Mouse (Mus musculus): ENCODE results near the gene Elf1. TPM values are rescaled to one million over a fixed set of nuclear protein-coding genes. Genes with fewer than 3 reads are reported as not detected.
"Not testable (repeated sequence)": the region's sequence is repeated elsewhere in the genome, so short reads cannot be mapped to it uniquely, and the experiment has no call there.

Gene Elf1
- total and polyA plus RNA-seq, 2 experiments: 6.4 to 13.8 TPM

DNA sequence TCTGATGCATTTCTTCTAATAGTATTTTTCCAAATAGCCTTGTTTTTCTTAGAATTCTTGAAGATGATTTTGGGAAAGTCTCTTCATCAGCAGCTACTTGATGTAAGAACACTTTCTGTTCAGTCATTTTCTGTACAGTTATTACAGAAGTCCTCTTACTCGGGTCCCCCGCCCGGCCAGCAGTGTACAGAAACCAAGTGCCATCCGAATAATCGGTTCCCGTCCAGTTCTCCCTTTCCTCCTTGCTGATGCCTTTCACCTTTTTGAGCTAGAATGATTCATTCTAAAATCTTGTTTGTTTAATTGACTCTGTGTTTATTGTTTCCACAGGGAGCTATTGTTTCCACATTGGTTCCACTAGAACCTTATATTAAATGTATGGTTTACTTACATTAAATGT is 49.8 kb downstream of the Elf1 start:
- no peaks in the 10 kb centered on the region for H3K36me3 ChIP-seq (ENCODE audit: control insufficient read depth, insufficient read depth, low read length)
- H3K4me3 ChIP-seq (ENCODE audit: insufficient read depth, low read depth, low read length): no peak overlapping the region
- WGBS: 86% methylated on average over 6 of the region's 6 CpGs
- no peak overlapping the region for H3K9ac ChIP-seq (ENCODE audit: low read depth, low read length)
- peaks cover 35% of the 10 kb centered on the region; the same call in 1 of the 2 replicates for H3K79me2 ChIP-seq (ENCODE audit: control insufficient read depth, insufficient read depth, low read length)
- peaks cover 8% of the 10 kb centered on the region; the same call in 1 of the 2 replicates for H3K4me1 ChIP-seq (ENCODE audit: control insufficient read depth, insufficient read depth, low read length)
- no peak overlapping the region for H3K27ac ChIP-seq (replicated peaks; ENCODE audit: insufficient read depth, low read depth, low read length)
- no peaks in the 10 kb centered on the region for H3K27me3 ChIP-seq (ENCODE audit: control insufficient read depth, insufficient read depth, low read length)
- DNase-seq (ENCODE audit: extremely low read depth, low read depth, low spot score): no peak
- TF ChIP-seq POLR2A (IDR thresholded peaks at IDR 0.05; ENCODE audit: extremely low read depth, insufficient read depth, low read length): no peak

DNA sequence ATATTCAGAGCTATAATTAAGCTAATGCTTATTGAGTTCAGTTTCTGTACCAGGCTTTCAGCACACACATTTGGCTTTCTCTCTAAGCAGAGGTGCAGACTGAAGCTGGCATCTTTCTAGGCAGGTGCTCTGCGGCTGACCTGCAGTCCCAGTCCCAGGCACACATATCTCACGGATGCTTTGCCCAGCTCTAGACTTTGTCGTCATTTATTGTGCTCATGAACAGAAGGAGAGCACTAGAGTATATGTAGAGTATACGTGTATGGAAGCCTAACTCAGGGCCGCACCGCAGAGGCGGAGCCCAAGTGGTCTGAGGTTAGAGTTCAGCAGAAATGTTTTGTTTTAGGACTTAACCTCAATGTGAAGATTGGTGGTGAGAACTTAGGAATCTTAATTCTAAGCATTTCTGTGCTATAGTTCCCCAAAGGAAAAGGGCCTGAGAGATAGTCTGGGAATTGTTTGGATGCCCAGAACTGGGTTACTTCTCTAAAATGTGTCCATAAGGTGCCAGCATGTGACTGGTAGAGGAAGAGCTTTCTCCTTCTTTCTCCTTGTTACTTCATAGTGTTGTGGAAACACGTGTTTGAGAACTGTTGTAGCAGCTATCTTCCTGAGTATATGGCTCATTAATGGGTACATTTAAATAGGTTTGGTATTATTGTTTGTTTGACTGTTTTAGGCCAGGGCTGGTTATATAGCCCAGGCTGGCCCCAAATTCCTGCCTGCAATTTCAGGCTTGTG is 51.2 kb downstream of the Elf1 start:
- 91% methylated on average over 8 of the region's 8 CpGs for WGBS
- Histone ChIP-seq H3K4me3 (ENCODE audit: insufficient read depth, low read depth, low read length) (no peak overlapping the region), H3K9ac (ENCODE audit: low read depth, low read length) (no peak overlapping the region), H3K27me3 (ENCODE audit: control insufficient read depth, insufficient read depth, low read length) (no peaks in the 10 kb centered on the region), H3K79me2 (ENCODE audit: control insufficient read depth, insufficient read depth, low read length) (peaks cover 29% of the 10 kb centered on the region; the same call in 1 of the 2 replicates), H3K36me3 (ENCODE audit: control insufficient read depth, insufficient read depth, low read length) (peaks cover 4% of the 10 kb centered on the region; the same call in 1 of the 2 replicates), H3K27ac (replicated peaks; ENCODE audit: insufficient read depth, low read depth, low read length) (no peak overlapping the region), H3K4me1 (ENCODE audit: control insufficient read depth, insufficient read depth, low read length) (peaks cover 12% of the 10 kb centered on the region)
- no peak for DNase-seq (ENCODE audit: extremely low read depth, low read depth, low spot score)
- no peak for TF ChIP-seq POLR2A (IDR thresholded peaks at IDR 0.05; ENCODE audit: extremely low read depth, insufficient read depth, low read length)
- no peak for TF ChIP-seq CTCF (IDR thresholded peaks at IDR 0.05; ENCODE audit: low read depth, low read length)

DNA sequence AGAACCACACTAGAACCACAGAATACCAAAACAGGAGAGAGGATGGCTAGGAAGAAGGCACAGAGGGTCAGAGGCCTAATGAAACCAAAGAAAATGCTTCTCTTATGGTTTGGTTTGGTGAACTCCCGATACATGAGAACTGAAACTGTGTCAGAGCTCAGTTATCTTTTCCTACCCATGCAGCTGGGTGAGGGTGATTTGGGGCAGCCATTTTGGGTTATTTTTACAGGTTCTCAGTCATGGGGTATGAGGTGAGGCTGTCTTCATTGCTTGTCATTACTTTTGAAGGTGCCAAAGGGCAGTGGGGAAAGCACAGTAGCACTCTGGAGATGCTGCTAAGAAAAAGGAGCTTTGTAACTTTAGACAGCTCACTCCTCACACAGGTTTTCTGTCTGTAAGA is 52.4 kb downstream of the Elf1 start:
- TF ChIP-seq POLR2A (IDR thresholded peaks at IDR 0.05; ENCODE audit: extremely low read depth, insufficient read depth, low read length): no peak
- no peak for TF ChIP-seq CTCF (IDR thresholded peaks at IDR 0.05; ENCODE audit: low read depth, low read length)
- Histone ChIP-seq H3K27me3 (ENCODE audit: control insufficient read depth, insufficient read depth, low read length) (no peaks in the 10 kb centered on the region), H3K27ac (replicated peaks; ENCODE audit: insufficient read depth, low read depth, low read length) (peak overlapping the region; percentile 48; the same call in 1 of the 2 replicates), H3K4me3 (ENCODE audit: insufficient read depth, low read depth, low read length) (no peak overlapping the region), H3K9ac (ENCODE audit: low read depth, low read length) (no peak overlapping the region), H3K36me3 (ENCODE audit: control insufficient read depth, insufficient read depth, low read length) (peaks cover 4% of the 10 kb centered on the region; the same call in 1 of the 2 replicates), H3K4me1 (ENCODE audit: control insufficient read depth, insufficient read depth, low read length) (peaks cover 12% of the 10 kb centered on the region), H3K79me2 (ENCODE audit: control insufficient read depth, insufficient read depth, low read length) (peaks cover 25% of the 10 kb centered on the region; the same call in 1 of the 2 replicates)
- DNase-seq (ENCODE audit: extremely low read depth, low read depth, low spot score): no peak
- WGBS: 70% methylated on average over 1 of the region's 1 CpGs

DNA sequence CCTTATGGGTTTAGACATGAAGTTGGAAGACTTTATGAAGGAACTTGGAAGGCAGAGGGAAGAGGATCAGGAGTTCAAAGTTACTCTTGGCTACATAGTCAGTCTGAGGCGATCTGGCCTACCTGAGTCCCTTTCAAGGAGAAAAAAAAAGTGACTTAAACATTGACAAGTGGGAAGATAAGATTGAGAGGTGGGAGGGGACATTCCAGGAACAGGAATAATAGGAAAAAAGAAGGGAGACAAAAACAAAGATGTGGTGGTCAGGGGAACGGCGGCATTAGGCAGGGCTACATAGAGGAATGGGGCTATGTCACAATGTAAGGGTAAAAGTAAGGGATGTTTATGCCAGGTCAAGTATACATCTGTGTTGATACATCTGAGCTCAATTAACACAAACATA is 53.2 kb downstream of the Elf1 start:
- TF ChIP-seq CTCF (IDR thresholded peaks at IDR 0.05; ENCODE audit: low read depth, low read length) (no peak), POLR2A (IDR thresholded peaks at IDR 0.05; ENCODE audit: extremely low read depth, insufficient read depth, low read length) (no peak)
- Histone ChIP-seq H3K79me2 (ENCODE audit: control insufficient read depth, insufficient read depth, low read length) (peaks cover 24% of the 10 kb centered on the region; the same call in 1 of the 2 replicates), H3K4me1 (ENCODE audit: control insufficient read depth, insufficient read depth, low read length) (peaks cover 12% of the 10 kb centered on the region), H3K36me3 (ENCODE audit: control insufficient read depth, insufficient read depth, low read length) (peaks cover 4% of the 10 kb centered on the region; the same call in 1 of the 2 replicates), H3K9ac (ENCODE audit: low read depth, low read length) (no peak overlapping the region), H3K27me3 (ENCODE audit: control insufficient read depth, insufficient read depth, low read length) (no peaks in the 10 kb centered on the region), H3K4me3 (ENCODE audit: insufficient read depth, low read depth, low read length) (no peak overlapping the region), H3K27ac (replicated peaks; ENCODE audit: insufficient read depth, low read depth, low read length) (no peak overlapping the region; the same call in 1 of the 2 replicates)
- 62% methylated on average over 3 of the region's 3 CpGs for WGBS
- DNase-seq (ENCODE audit: extremely low read depth, low read depth, low spot score): no peak

DNA sequence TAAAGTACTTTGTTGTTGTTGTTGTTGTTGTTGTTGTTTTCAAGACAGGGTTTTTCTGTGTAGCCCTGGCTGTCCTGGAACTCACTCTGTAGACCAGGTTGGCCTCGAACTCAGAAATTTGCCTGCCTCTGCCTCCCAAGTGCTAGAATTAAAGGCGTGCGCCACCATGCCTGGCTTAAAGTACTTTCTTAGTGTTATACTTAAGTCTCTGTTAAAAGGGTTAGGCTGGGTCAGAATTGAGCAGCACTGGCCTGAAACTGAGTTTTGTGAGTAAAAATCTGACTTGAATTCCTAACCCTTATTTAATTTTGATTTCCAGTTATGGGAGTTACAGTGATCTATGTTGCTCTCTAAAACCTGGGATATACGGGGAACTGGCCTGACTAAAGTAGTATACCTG is 53.7 kb downstream of the Elf1 start:
- not testable (repeated sequence) for H3K27ac ChIP-seq (replicated peaks; ENCODE audit: insufficient read depth, low read depth, low read length); DNase-seq (ENCODE audit: extremely low read depth, low read depth, low spot score); H3K9ac ChIP-seq (ENCODE audit: low read depth, low read length); H3K36me3 ChIP-seq (ENCODE audit: control insufficient read depth, insufficient read depth, low read length); H3K4me3 ChIP-seq (ENCODE audit: insufficient read depth, low read depth, low read length); H3K27me3 ChIP-seq (ENCODE audit: control insufficient read depth, insufficient read depth, low read length)
- peaks cover 12% of the 10 kb centered on the region for H3K4me1 ChIP-seq (ENCODE audit: control insufficient read depth, insufficient read depth, low read length)
- WGBS: 85% methylated on average over 4 of the region's 4 CpGs
- H3K79me2 ChIP-seq (ENCODE audit: control insufficient read depth, insufficient read depth, low read length): peaks cover 24% of the 10 kb centered on the region; the same call in 1 of the 2 replicates

DNA sequence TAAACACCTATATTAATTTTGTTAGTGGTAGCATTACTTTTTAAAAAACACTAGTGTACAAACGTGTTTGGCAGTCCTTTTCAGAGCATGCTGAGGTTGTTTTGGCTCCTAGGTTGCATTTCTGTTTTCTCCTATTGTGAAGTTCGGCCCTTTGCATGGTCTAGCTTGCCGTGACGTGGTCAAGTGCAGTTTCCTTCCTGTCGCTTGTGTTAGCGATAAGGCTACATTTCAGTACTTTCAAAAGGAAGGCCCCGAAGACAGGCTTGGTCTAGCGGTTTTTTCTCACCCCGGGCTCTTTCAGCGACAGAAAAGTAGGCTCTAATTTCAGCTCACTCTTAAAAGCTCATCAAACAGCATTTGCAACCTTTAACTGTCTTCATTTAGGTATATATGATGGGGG is 54.3 kb downstream of the Elf1 start:
- TF ChIP-seq POLR2A (IDR thresholded peaks at IDR 0.05; ENCODE audit: extremely low read depth, insufficient read depth, low read length) (no peak), CTCF (IDR thresholded peaks at IDR 0.05; ENCODE audit: low read depth, low read length) (no peak)
- WGBS: 83% methylated on average over 10 of the region's 10 CpGs
- H3K36me3 ChIP-seq (ENCODE audit: control insufficient read depth, insufficient read depth, low read length): peaks cover 4% of the 10 kb centered on the region; the same call in 1 of the 2 replicates
- 0 out of 2 replicates have a peak overlapping the region, but pooled peaks have one; percentile 53 for H3K27ac ChIP-seq (replicated peaks; ENCODE audit: insufficient read depth, low read depth, low read length)
- peaks cover 12% of the 10 kb centered on the region for H3K4me1 ChIP-seq (ENCODE audit: control insufficient read depth, insufficient read depth, low read length)
- peak; percentile 29 for DNase-seq (ENCODE audit: extremely low read depth, low read depth, low spot score)
- H3K4me3 ChIP-seq (ENCODE audit: insufficient read depth, low read depth, low read length): peak overlapping the region; percentile 49; the same call in 1 of the 2 replicates
- no peak overlapping the region for H3K9ac ChIP-seq (ENCODE audit: low read depth, low read length)
- H3K79me2 ChIP-seq (ENCODE audit: control insufficient read depth, insufficient read depth, low read length): peaks cover 21% of the 10 kb centered on the region; the same call in 1 of the 2 replicates
- no peaks in the 10 kb centered on the region for H3K27me3 ChIP-seq (ENCODE audit: control insufficient read depth, insufficient read depth, low read length)
